Mouse (Mus musculus): ENCODE data around the gene Harbi1. TPM values are rescaled to one million over a fixed set of nuclear protein-coding genes. Genes with fewer than 3 reads are reported as not detected.

The Harbi1 gene
- 20.6 and 21.2 TPM in 2 replicates for polyA plus RNA-seq (2015; fragmentation: Nextera tagmentation; extraction: Ambion mirVana)

DNA sequence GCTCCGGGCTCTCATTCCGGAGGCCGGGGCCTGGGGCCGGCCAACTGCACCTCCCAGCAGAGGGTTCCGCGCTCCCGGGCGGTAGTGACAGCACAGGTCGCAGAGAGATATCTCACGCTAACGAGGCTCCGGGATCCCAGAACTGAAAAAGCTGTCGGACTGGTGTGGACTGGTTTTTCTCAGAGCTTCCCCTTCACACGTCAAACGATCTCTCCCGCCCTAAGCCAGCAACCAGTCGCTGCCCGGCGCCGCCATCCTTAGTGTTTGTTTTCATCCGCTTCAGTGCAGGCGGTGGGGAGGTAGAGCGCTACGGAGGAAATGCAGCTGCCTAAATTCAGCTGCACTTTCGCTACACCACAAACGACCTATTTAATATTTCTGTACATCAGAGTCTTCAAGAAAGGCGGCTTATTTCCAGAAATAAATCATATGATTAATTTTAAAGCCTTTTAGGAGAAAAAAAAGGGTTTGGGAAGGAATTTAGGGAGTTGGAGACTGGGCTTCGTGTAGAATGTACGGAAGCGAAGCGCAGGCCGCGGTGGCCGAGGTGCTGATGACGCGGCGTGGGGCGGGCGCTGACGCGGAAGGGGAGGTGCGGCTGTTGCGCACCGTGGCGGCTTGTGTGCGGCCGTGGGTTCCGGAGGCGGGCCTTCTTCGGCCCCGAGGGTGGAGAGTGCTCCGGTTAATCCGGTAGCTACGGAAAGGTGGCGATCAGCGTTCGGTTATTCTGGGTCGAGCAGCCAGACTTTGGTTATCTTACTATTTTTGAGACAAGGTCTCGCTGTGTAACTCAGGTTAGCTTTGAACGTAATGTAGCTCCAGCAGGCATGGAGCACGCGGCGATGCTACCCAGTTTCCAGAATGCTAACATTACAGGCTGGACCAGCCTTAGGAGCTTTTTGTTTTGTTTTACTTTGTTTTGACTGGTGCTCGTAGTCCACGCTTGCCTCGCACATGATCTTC is at the start of gene Harbi1, which contains the start of gene Atg13:
Gene Harbi1 (plus strand): TSS at position 581 of the 963 bp plus-strand sequence.
Gene Atg13 (minus strand): TSS at position 305 of the 963 bp plus-strand sequence.
- H3K4me3 ChIP-seq (replicated peaks; ENCODE audit: low read length): peak within 1 kb of the TSS; percentile 99
- H3K36me3 ChIP-seq (ENCODE audit: control insufficient read depth, insufficient read depth, low read length): no peaks in the 10 kb centered on the region
- peak; percentile 98 for ATAC-seq (ENCODE audit: insufficient read depth, low FRiP score)
- H3K27ac ChIP-seq (ENCODE audit: low read length): peak within 1 kb of the TSS; percentile 89
- peaks cover 20% of the 10 kb centered on the region for H3K4me1 ChIP-seq (ENCODE audit: control insufficient read depth, insufficient read depth, low read length)
- no peaks in the 10 kb centered on the region for H3K27me3 ChIP-seq (ENCODE audit: control insufficient read depth, insufficient read depth, low read length)
- H3K9ac ChIP-seq (ENCODE audit: low read length): peak within 1 kb of the TSS; percentile 87
- H3K4me2 ChIP-seq (ENCODE audit: low read depth, low read length): peak within 1 kb of the TSS; percentile 83
- H3K9me3 ChIP-seq (replicated peaks; ENCODE audit: control insufficient read depth, low read length): no peaks in the 10 kb centered on the region
- under 1% methylated on average over 66 of the region's 66 CpGs for WGBS

DNA sequence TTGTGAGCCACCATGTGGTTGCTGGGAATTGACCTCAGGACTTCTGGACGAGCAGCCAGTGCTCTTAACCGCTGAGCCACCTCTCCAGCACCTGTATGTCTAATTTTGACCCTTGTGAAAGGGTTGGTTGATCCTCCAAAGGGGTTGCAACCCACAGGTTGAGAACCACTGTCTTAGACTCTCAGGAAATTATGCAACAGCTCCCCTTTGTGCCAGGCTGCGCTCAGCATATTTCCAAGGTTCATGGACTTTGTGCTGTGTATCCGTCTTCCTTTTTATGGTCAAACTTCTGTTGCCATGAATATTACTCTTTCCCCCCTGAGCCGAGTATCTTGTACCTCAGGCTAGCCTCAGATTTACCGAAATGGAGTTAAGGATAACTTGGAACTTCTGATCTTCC is 49.7 kb upstream of the Harbi1 start:
- no peak for ATAC-seq (ENCODE audit: insufficient read depth, low FRiP score)
- H3K36me3 ChIP-seq (ENCODE audit: control insufficient read depth, insufficient read depth, low read length): peaks cover 17% of the 10 kb centered on the region; the same call in 1 of the 2 replicates

GRCm38 (mm10) chr2:91664780-91665179 is 45.9 kb upstream of the Harbi1 start:
- no peak for ATAC-seq (ENCODE audit: insufficient read depth, low FRiP score)
- peaks cover 21% of the 10 kb centered on the region for H3K36me3 ChIP-seq (ENCODE audit: control insufficient read depth, insufficient read depth, low read length)

More for the DNA sequence above, 49.7 kb upstream of the Harbi1 start:
- Histone ChIP-seq H3K4me2 (ENCODE audit: low read depth, low read length) (no peak overlapping the region), H3K27ac (ENCODE audit: low read length) (no peak overlapping the region), H3K4me1 (ENCODE audit: control insufficient read depth, insufficient read depth, low read length) (no peaks in the 10 kb centered on the region), H3K9me3 (replicated peaks; ENCODE audit: control insufficient read depth, low read length) (no peaks in the 10 kb centered on the region), H3K4me3 (replicated peaks; ENCODE audit: low read length) (no peak overlapping the region), H3K9ac (ENCODE audit: low read length) (no peak overlapping the region), H3K27me3 (ENCODE audit: control insufficient read depth, insufficient read depth, low read length) (no peaks in the 10 kb centered on the region)
- WGBS: 90% methylated on average over 6 of the region's 6 CpGs

GRCm38 (mm10) chr2:91666386-91666910 is 44.2 kb upstream of the Harbi1 start:
- Histone ChIP-seq H3K4me1 (ENCODE audit: control insufficient read depth, insufficient read depth, low read length) (no peaks in the 10 kb centered on the region), H3K27me3 (ENCODE audit: control insufficient read depth, insufficient read depth, low read length) (no peaks in the 10 kb centered on the region), H3K36me3 (ENCODE audit: control insufficient read depth, insufficient read depth, low read length) (peaks cover 27% of the 10 kb centered on the region), H3K9ac (ENCODE audit: low read length) (no peak overlapping the region), H3K9me3 (replicated peaks; ENCODE audit: control insufficient read depth, low read length) (no peaks in the 10 kb centered on the region), H3K27ac (ENCODE audit: low read length) (no peak overlapping the region), H3K4me3 (replicated peaks; ENCODE audit: low read length) (no peak overlapping the region), H3K4me2 (ENCODE audit: low read depth, low read length) (no peak overlapping the region)
- WGBS: 89% methylated on average over 6 of the region's 6 CpGs
- ATAC-seq (ENCODE audit: insufficient read depth, low FRiP score): no peak

More at GRCm38 (mm10) chr2:91664780-91665179, 45.9 kb upstream of the Harbi1 start:
- no peaks in the 10 kb centered on the region for H3K4me1 ChIP-seq (ENCODE audit: control insufficient read depth, insufficient read depth, low read length)
- no peak overlapping the region for H3K9ac ChIP-seq (ENCODE audit: low read length)
- H3K27ac ChIP-seq (ENCODE audit: low read length): no peak overlapping the region
- H3K9me3 ChIP-seq (replicated peaks; ENCODE audit: control insufficient read depth, low read length): no peaks in the 10 kb centered on the region
- H3K4me2 ChIP-seq (ENCODE audit: low read depth, low read length): no peak overlapping the region
- no peaks in the 10 kb centered on the region for H3K27me3 ChIP-seq (ENCODE audit: control insufficient read depth, insufficient read depth, low read length)
- no peak overlapping the region for H3K4me3 ChIP-seq (replicated peaks; ENCODE audit: low read length)

GRCm38 (mm10) chr2:91667747-91668146 is 42.9 kb upstream of the Harbi1 start:
- peak; percentile 75; the same call in 1 of the 2 replicates for ATAC-seq (ENCODE audit: insufficient read depth, low FRiP score)
- peaks cover 27% of the 10 kb centered on the region for H3K36me3 ChIP-seq (ENCODE audit: control insufficient read depth, insufficient read depth, low read length)
- 57% methylated on average over 2 of the region's 2 CpGs for WGBS
- H3K27me3 ChIP-seq (ENCODE audit: control insufficient read depth, insufficient read depth, low read length): no peaks in the 10 kb centered on the region
- no peaks in the 10 kb centered on the region for H3K9me3 ChIP-seq (replicated peaks; ENCODE audit: control insufficient read depth, low read length)
- no peak overlapping the region for H3K4me2 ChIP-seq (ENCODE audit: low read depth, low read length)
- H3K4me1 ChIP-seq (ENCODE audit: control insufficient read depth, insufficient read depth, low read length): no peaks in the 10 kb centered on the region
- H3K27ac ChIP-seq (ENCODE audit: low read length): no peak overlapping the region
- no peak overlapping the region for H3K4me3 ChIP-seq (replicated peaks; ENCODE audit: low read length)
- H3K9ac ChIP-seq (ENCODE audit: low read length): no peak overlapping the region

GRCm38 (mm10) chr2:91669326-91669725 is 41.3 kb upstream of the Harbi1 start:
- Histone ChIP-seq H3K4me3 (replicated peaks; ENCODE audit: low read length) (no peak overlapping the region), H3K36me3 (ENCODE audit: control insufficient read depth, insufficient read depth, low read length) (peaks cover 27% of the 10 kb centered on the region), H3K4me2 (ENCODE audit: low read depth, low read length) (no peak overlapping the region), H3K9me3 (replicated peaks; ENCODE audit: control insufficient read depth, low read length) (no peaks in the 10 kb centered on the region), H3K27ac (ENCODE audit: low read length) (no peak overlapping the region), H3K9ac (ENCODE audit: low read length) (no peak overlapping the region), H3K4me1 (ENCODE audit: control insufficient read depth, insufficient read depth, low read length) (no peaks in the 10 kb centered on the region), H3K27me3 (ENCODE audit: control insufficient read depth, insufficient read depth, low read length) (no peaks in the 10 kb centered on the region)
- WGBS: 92% methylated on average over 8 of the region's 8 CpGs
- no peak for ATAC-seq (ENCODE audit: insufficient read depth, low FRiP score)

DNA sequence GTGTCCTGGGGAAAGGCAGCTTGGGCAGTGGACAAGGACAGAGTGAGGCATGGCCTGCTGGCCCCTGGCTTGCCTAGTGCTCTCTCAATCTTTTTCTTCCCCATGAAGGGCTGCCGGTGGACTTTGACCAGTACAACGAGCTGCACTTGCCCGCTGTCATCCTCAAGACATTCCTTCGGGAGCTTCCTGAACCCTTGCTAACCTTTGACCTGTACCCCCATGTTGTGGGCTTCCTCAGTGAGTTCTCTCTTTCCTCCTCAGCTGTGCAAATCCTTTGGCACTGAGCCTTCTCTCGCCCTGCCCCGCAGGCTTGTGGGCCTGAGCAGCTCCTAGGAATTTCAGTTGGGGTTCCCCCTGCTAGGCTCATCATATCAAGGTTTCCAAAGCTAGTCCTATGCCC is 40.6 kb upstream of the Harbi1 start:
- Histone ChIP-seq H3K9me3 (replicated peaks; ENCODE audit: control insufficient read depth, low read length) (no peaks in the 10 kb centered on the region), H3K9ac (ENCODE audit: low read length) (no peak overlapping the region), H3K27me3 (ENCODE audit: control insufficient read depth, insufficient read depth, low read length) (no peaks in the 10 kb centered on the region), H3K27ac (ENCODE audit: low read length) (no peak overlapping the region), H3K4me2 (ENCODE audit: low read depth, low read length) (no peak overlapping the region), H3K4me3 (replicated peaks; ENCODE audit: low read length) (no peak overlapping the region), H3K36me3 (ENCODE audit: control insufficient read depth, insufficient read depth, low read length) (peaks cover 28% of the 10 kb centered on the region), H3K4me1 (ENCODE audit: control insufficient read depth, insufficient read depth, low read length) (no peaks in the 10 kb centered on the region)
- WGBS: 86% methylated on average over 6 of the region's 6 CpGs
- ATAC-seq (ENCODE audit: insufficient read depth, low FRiP score): no peak

GRCm38 (mm10) chr2:91673587-91673986 is 37.1 kb upstream of the Harbi1 start:
- H3K27me3 ChIP-seq (ENCODE audit: control insufficient read depth, insufficient read depth, low read length): no peaks in the 10 kb centered on the region
- ATAC-seq (ENCODE audit: insufficient read depth, low FRiP score): no peak
- 87% methylated on average over 2 of the region's 2 CpGs for WGBS
- no peaks in the 10 kb centered on the region for H3K9me3 ChIP-seq (replicated peaks; ENCODE audit: control insufficient read depth, low read length)
- H3K36me3 ChIP-seq (ENCODE audit: control insufficient read depth, insufficient read depth, low read length): peaks cover 15% of the 10 kb centered on the region
- no peak overlapping the region for H3K9ac ChIP-seq (ENCODE audit: low read length)
- H3K27ac ChIP-seq (ENCODE audit: low read length): no peak overlapping the region
- no peak overlapping the region for H3K4me3 ChIP-seq (replicated peaks; ENCODE audit: low read length)
- no peak overlapping the region for H3K4me2 ChIP-seq (ENCODE audit: low read depth, low read length)
- H3K4me1 ChIP-seq (ENCODE audit: control insufficient read depth, insufficient read depth, low read length): no peaks in the 10 kb centered on the region

GRCm38 (mm10) chr2:91674895-91675294 is 35.8 kb upstream of the Harbi1 start:
- WGBS: 92% methylated on average over 5 of the region's 5 CpGs
- Histone ChIP-seq H3K4me3 (replicated peaks; ENCODE audit: low read length) (no peak overlapping the region), H3K36me3 (ENCODE audit: control insufficient read depth, insufficient read depth, low read length) (peaks cover 11% of the 10 kb centered on the region), H3K9ac (ENCODE audit: low read length) (no peak overlapping the region), H3K27me3 (ENCODE audit: control insufficient read depth, insufficient read depth, low read length) (no peaks in the 10 kb centered on the region), H3K9me3 (replicated peaks; ENCODE audit: control insufficient read depth, low read length) (no peaks in the 10 kb centered on the region), H3K4me1 (ENCODE audit: control insufficient read depth, insufficient read depth, low read length) (no peaks in the 10 kb centered on the region), H3K4me2 (ENCODE audit: low read depth, low read length) (no peak overlapping the region), H3K27ac (ENCODE audit: low read length) (no peak overlapping the region)
- ATAC-seq (ENCODE audit: insufficient read depth, low FRiP score): no peak
